Mouse (Mus musculus) thymus, adult 2 months (tissue): ENCODE results near the gene Psmg1. TPM values are rescaled to one million over a fixed set of nuclear protein-coding genes. Genes with fewer than 3 reads are reported as not detected.

ENCODE experiments used
- DNase-seq: peaks from one replicate; pipeline ENCODE4 v3.0.0; 2021
- H3K27ac ChIP-seq: fragments of 200-500 bp; 2 replicates; pipeline ENCODE4 v1.5.1; 2012; ENCODE audit warnings: low read length, control low read depth; ENCODE audit not compliant: control insufficient read depth, insufficient read depth
- H3K27me3 ChIP-seq: fragments of 200-500 bp; 2 replicates; pipeline ENCODE4 v1.6.1; 2012; ENCODE audit warnings: mild to moderate bottlenecking, low read length, moderate library complexity, mixed read lengths; ENCODE audit not compliant: control insufficient read depth, insufficient read depth
- H3K36me3 ChIP-seq: fragments of 200-500 bp; 2 replicates; pipeline ENCODE4 v1.6.1; 2012; ENCODE audit warnings: mild to moderate bottlenecking, low read length, moderate library complexity; ENCODE audit not compliant: control insufficient read depth, insufficient read depth
- H3K4me1 ChIP-seq: fragments of 200-500 bp; replicated peaks from 2 replicates; pipeline ENCODE4 v1.6.1; 2012; ENCODE audit warnings: low read length; ENCODE audit not compliant: control insufficient read depth, insufficient read depth
- H3K4me3 ChIP-seq: fragments of 200-500 bp; 2 replicates; pipeline ENCODE4 v1.5.1; 2012; ENCODE audit warnings: mild to moderate bottlenecking, low read length, control low read depth, moderate library complexity; ENCODE audit not compliant: control insufficient read depth, insufficient read depth
- CTCF ChIP-seq: fragments of 200-500 bp; IDR thresholded peaks from 2 replicates; pipeline ENCODE4 v1.5.1; 2012; ENCODE audit warnings: mild to moderate bottlenecking, control low read depth, low read length, moderate library complexity, borderline replicate concordance; ENCODE audit not compliant: control insufficient read depth, poor library complexity, insufficient read depth; ENCODE audit errors: extremely low read depth
- POLR2A ChIP-seq: fragments of 200-500 bp; IDR thresholded peaks from 2 replicates; pipeline ENCODE4 v1.6.1; 2012; ENCODE audit warnings: mild to moderate bottlenecking, low read length, control low read depth, moderate library complexity; ENCODE audit not compliant: control insufficient read depth, poor library complexity, insufficient read depth; ENCODE audit errors: extremely low read depth
- WGBS: fragments of 180-500 bp; shearing (Covaris S2); methylation state at CpG from one replicate; pipeline ENCODE4 v1.1.7; 2018; 5-methylcytosine and 5-hydroxymethylcytosine counted together
- polyA plus RNA-seq: library from polyadenylated mRNA; depleted of rRNA; stranded (reverse); fragments of >200 nt; gene quantifications from 2 replicates; pipeline ENCODE4 v1.2.3, GENCODE M21; 2012; rRNA removed

The Psmg1 gene
- polyA plus RNA-seq, 1 experiment: 35.9 TPM

- WGBS: 82% methylated on average over 6 of the region's 6 CpGs
- Histone ChIP-seq H3K27ac (no peak overlapping the region), H3K36me3 (no peaks in the 10 kb centered on the region), H3K4me1 (peaks cover 32% of the 10 kb centered on the region), H3K27me3 (no peaks in the 10 kb centered on the region), H3K4me3 (no peak overlapping the region)
- TF ChIP-seq POLR2A (no peak), CTCF (no peak)
- no peak for DNase-seq
Measured at GRCm38 (mm10) chr16:95932860-95933259, 57.9 kb downstream of the Psmg1 start.

GRCm38 (mm10) chr16:95931509-95931908, 59.3 kb downstream of the Psmg1 start:
- WGBS: 67% methylated on average over 12 of the region's 12 CpGs
- no peak overlapping the region for H3K27ac ChIP-seq
- H3K4me1 ChIP-seq: peaks cover 36% of the 10 kb centered on the region
- H3K36me3 ChIP-seq: no peaks in the 10 kb centered on the region
- no peak for DNase-seq
- TF ChIP-seq POLR2A (no peak), CTCF (no peak)
- no peak overlapping the region for H3K4me3 ChIP-seq
- H3K27me3 ChIP-seq: no peaks in the 10 kb centered on the region

Other genes with a start within 250 kb of the Psmg1 start
- 48.5 and 62.1 TPM in 2 replicates for gene Brwd1, start 91.6 kb upstream of the Psmg1 start, polyA plus RNA-seq
- gene Hmgn1, start 136.8 kb upstream of the Psmg1 start, polyA plus RNA-seq: 28.5 and 31.4 TPM in 2 replicates
- gene Wrb, start 154.4 kb upstream of the Psmg1 start, polyA plus RNA-seq: 38.3 and 44.6 TPM in 2 replicates
- gene Lca5l, start 201.3 kb upstream of the Psmg1 start, polyA plus RNA-seq: 0.18 and 0.34 TPM in 2 replicates
- gene Sh3bgr, start 209.5 kb upstream of the Psmg1 start, polyA plus RNA-seq: 0.43 and 8.9 TPM in 2 replicates
- gene B3galt5, start 244.8 kb upstream of the Psmg1 start, polyA plus RNA-seq: 3.5 and 3.8 TPM in 2 replicates